Mouse (Mus musculus): ENCODE measurements at regions not wholly inside any gene's neighbourhood (a gene's known extent, or its start where the extent isn't known, plus 50 kb on each side); places are given as distances from the start of the nearest gene placed in this dataset.

GRCm38 (mm10) chr9:51686536-51686935, 78.6 kb upstream of the Arhgap20 start:
- Histone ChIP-seq H3K27ac (ENCODE audit: low read length) (no peak overlapping the region), H3K9ac (replicated peaks; ENCODE audit: low read length) (no peak overlapping the region), H3K9me3 (ENCODE audit: low read length) (no peaks in the 10 kb centered on the region), H3K4me1 (ENCODE audit: insufficient read depth, low read length) (no peaks in the 10 kb centered on the region), H3K36me3 (ENCODE audit: insufficient read depth, low read length) (no peaks in the 10 kb centered on the region), H3K4me2 (replicated peaks; ENCODE audit: low read depth, low read length) (no peak overlapping the region), H3K4me3 (ENCODE audit: low read length) (no peak overlapping the region), H3K27me3 (ENCODE audit: insufficient read depth, low read length) (no peaks in the 10 kb centered on the region)
- WGBS: 54% methylated on average over 1 of the region's 1 CpGs
- no peak for ATAC-seq (ENCODE audit: low FRiP score, low TSS enrichment)

- Histone ChIP-seq H3K4me2 (replicated peaks; ENCODE audit: low read depth, low read length) (no peak overlapping the region), H3K27ac (ENCODE audit: low read length) (no peak overlapping the region), H3K9ac (replicated peaks; ENCODE audit: low read length) (no peak overlapping the region), H3K27me3 (ENCODE audit: insufficient read depth, low read length) (no peaks in the 10 kb centered on the region), H3K36me3 (ENCODE audit: insufficient read depth, low read length) (no peaks in the 10 kb centered on the region), H3K4me1 (ENCODE audit: insufficient read depth, low read length) (no peaks in the 10 kb centered on the region), H3K9me3 (ENCODE audit: low read length) (no peaks in the 10 kb centered on the region), H3K4me3 (ENCODE audit: low read length) (no peak overlapping the region)
- ATAC-seq (ENCODE audit: low FRiP score, low TSS enrichment): no peak
- WGBS: 79% methylated on average over 3 of the region's 3 CpGs
These were observed 50.8 kb upstream of the Arhgap20 start for GRCm38 (mm10) chr9:51714326-51714725.

Data from kidney, embryonic 16.5 days (tissue).